Mouse (Mus musculus) CH12.LX (cell line): ENCODE results near the gene Dbh. TPM values are rescaled to one million over a fixed set of nuclear protein-coding genes. Genes with fewer than 3 reads are reported as not detected.

Source experiments
- DNase-seq: peaks from one replicate; pipeline ENCODE4 v3.0.0-alpha.2; 2013; ENCODE audit errors: extremely low read depth
- H3K27ac ChIP-seq: 2 replicates; pipeline ENCODE4 v1.5.1; 2012; ENCODE audit warnings: low read depth, mild to moderate bottlenecking, control low read depth, moderate library complexity; ENCODE audit not compliant: insufficient read depth
- H3K27me3 ChIP-seq: replicated peaks from 2 replicates; pipeline ENCODE3; 2012; ENCODE audit warnings: inconsistent platforms
- H3K36me3 ChIP-seq, 2 experiments: replicated peaks in 1 of 2; 2 replicates each; pipeline versions ENCODE3 to v1.6.1; 2012; ENCODE audit warnings: inconsistent platforms in 1 of 2, low read length in 1 of 2, mild to moderate bottlenecking in 1 of 2, mixed read lengths in 1 of 2, moderate library complexity in 1 of 2; ENCODE audit not compliant: control insufficient read depth in 1 of 2, insufficient read depth in 1 of 2
- H3K4me1 ChIP-seq, 2 experiments: 2 replicates each; pipeline ENCODE4 v1.6.1; 2012; ENCODE audit warnings: inconsistent platforms in 1 of 2, moderate library complexity in 1 of 2; ENCODE audit not compliant: insufficient read depth in 2 of 2, control insufficient read depth in 1 of 2
- H3K4me2 ChIP-seq: 2 replicates; pipeline ENCODE4 v1.6.1; 2012; ENCODE audit warnings: low read depth, mild to moderate bottlenecking, control low read depth; ENCODE audit not compliant: poor library complexity, insufficient read depth, severe bottlenecking
- H3K4me3 ChIP-seq, 3 experiments: fragments of 150-350 bp in 1 of 3; sonication (generic) in 1 of 3; replicated peaks in 1 of 3; 2 replicates each; pipeline versions ENCODE3 to v1.5.1; 2011 to 2012; ENCODE audit warnings: low read depth in 2 of 3, low read length in 2 of 3, mild to moderate bottlenecking in 2 of 3, moderate library complexity in 2 of 3, control low read depth in 1 of 3, improper control_type of control experiment in 1 of 3, inconsistent platforms in 1 of 3, mixed read lengths in 1 of 3; ENCODE audit not compliant: poor library complexity in 1 of 3
- H3K79me2 ChIP-seq: replicated peaks from 2 replicates; pipeline ENCODE4 v1.6.1; 2012; ENCODE audit warnings: mild to moderate bottlenecking, moderate library complexity; ENCODE audit not compliant: control insufficient read depth, poor library complexity, insufficient read depth, severe bottlenecking; ENCODE audit errors: extremely low read depth
- H3K9ac ChIP-seq: 2 replicates; pipeline ENCODE4 v1.6.1; 2012; ENCODE audit warnings: low read depth, mild to moderate bottlenecking, control low read depth, moderate library complexity; ENCODE audit not compliant: insufficient read depth
- H3K9me3 ChIP-seq: replicated peaks from 2 replicates; pipeline ENCODE3; 2012; ENCODE audit warnings: low read length, inconsistent platforms, mixed read lengths
- BHLHE40 ChIP-seq: IDR thresholded peaks from 2 replicates; pipeline ENCODE4 v1.6.1; 2011; ENCODE audit warnings: mild to moderate bottlenecking, low read depth, low read length, improper control_type of control experiment
- CHD2 ChIP-seq: IDR thresholded peaks from 2 replicates; pipeline ENCODE4 v1.6.1; 2011; ENCODE audit warnings: low read length, improper control_type of control experiment
- CTCF ChIP-seq, 2 experiments: IDR thresholded peaks in 1 of 2; conservative IDR thresholded peaks in 1 of 2; 2 replicates each; pipeline ENCODE4 v1.5.1; 2011 to 2012; ENCODE audit warnings: low read depth in 2 of 2, low read length in 2 of 2, improper control_type of control experiment in 1 of 2, inconsistent platforms in 1 of 2, mild to moderate bottlenecking in 1 of 2, moderate library complexity in 1 of 2
- EP300 ChIP-seq: IDR thresholded peaks from 2 replicates; pipeline ENCODE4 v1.6.1; 2011; ENCODE audit warnings: low read length, improper control_type of control experiment
- ETS1 ChIP-seq: conservative IDR thresholded peaks from 2 replicates; pipeline ENCODE4 v1.6.1; 2012; ENCODE audit warnings: low read depth, mild to moderate bottlenecking, inconsistent platforms, low read length, improper control_type of control experiment, moderate library complexity
- HCFC1 ChIP-seq: IDR thresholded peaks from 2 replicates; pipeline ENCODE4 v1.6.1; 2012; ENCODE audit warnings: low read depth, mild to moderate bottlenecking, inconsistent platforms, low read length, improper control_type of control experiment
- JUN ChIP-seq: IDR thresholded peaks from 2 replicates; pipeline ENCODE4 v1.6.1; 2011; ENCODE audit warnings: low read depth, mild to moderate bottlenecking, low read length, improper control_type of control experiment, moderate library complexity; ENCODE audit not compliant: insufficient read depth
- MAX ChIP-seq: IDR thresholded peaks from 2 replicates; pipeline ENCODE4 v1.6.1; 2011; ENCODE audit warnings: low read length, improper control_type of control experiment
- MYC ChIP-seq: IDR thresholded peaks from 2 replicates; pipeline ENCODE4 v1.6.1; 2011; ENCODE audit warnings: low read depth, mild to moderate bottlenecking, improper control_type of control experiment, low read length
- PAX5 ChIP-seq: IDR thresholded peaks from 2 replicates; pipeline ENCODE4 v1.6.1; 2012; ENCODE audit warnings: low read length, inconsistent platforms, mixed read lengths
- RAD21 ChIP-seq: IDR thresholded peaks from 2 replicates; pipeline ENCODE4 v1.6.1; 2011; ENCODE audit warnings: low read depth, mild to moderate bottlenecking, low read length, improper control_type of control experiment, moderate library complexity
- RCOR1 ChIP-seq: conservative IDR thresholded peaks from 2 replicates; pipeline ENCODE4 v1.6.1; 2012; ENCODE audit warnings: low read depth, mild to moderate bottlenecking, inconsistent platforms, low read length, improper control_type of control experiment
- SIN3A ChIP-seq: IDR thresholded peaks from 2 replicates; pipeline ENCODE4 v1.6.1; 2012; ENCODE audit warnings: low read length, improper control_type of control experiment, inconsistent platforms
- SMC3 ChIP-seq: IDR thresholded peaks from 2 replicates; pipeline ENCODE4 v1.6.1; 2011; ENCODE audit warnings: low read depth, low read length, improper control_type of control experiment
- TCF12 ChIP-seq: IDR thresholded peaks from 2 replicates; pipeline ENCODE4 v1.6.1; 2014; ENCODE audit warnings: low read depth, mild to moderate bottlenecking, inconsistent platforms, low read length, improper control_type of control experiment
- USF2 ChIP-seq: conservative IDR thresholded peaks from 2 replicates; pipeline ENCODE4 v1.6.1; 2011; ENCODE audit warnings: low read depth, low read length, improper control_type of control experiment
- ZC3H11A ChIP-seq: IDR thresholded peaks from 2 replicates; pipeline ENCODE4 v1.6.1; 2012; ENCODE audit warnings: low read depth, mild to moderate bottlenecking, inconsistent platforms, low read length, improper control_type of control experiment
- ZMIZ1 ChIP-seq: IDR thresholded peaks from 2 replicates; pipeline ENCODE4 v1.6.1; 2012; ENCODE audit warnings: low read depth, mild to moderate bottlenecking, inconsistent platforms, low read length, improper control_type of control experiment
- dilution Hi-C: fragments of 300-500 bp; cut with MboI; formaldehyde crosslinking; loops from 2 replicates; pipeline ENCODE4 v1.14.3; 2020; ENCODE audit warnings: low sequenced_read_pairs; ENCODE audit not compliant: extremely low pct_unique_long_range_greater_than_20kb, extremely low pct_ligation_motif_present
- in situ Hi-C: fragments of 300-500 bp; cut with MboI; formaldehyde crosslinking; loops from 3 replicates; pipeline ENCODE4 v1.14.3; 2019; ENCODE audit warnings: low sequenced_read_pairs, low pct_ligation_motif_present, low pct_unique_long_range_greater_than_20kb, mixed read lengths
- polyA plus RNA-seq: library from polyadenylated mRNA; unstranded; fragments of >175 nt; gene quantifications from 2 replicates; pipeline ENCODE4 v1.2.1, GENCODE M21; 2012; ENCODE audit warnings: low read depth; ENCODE audit not compliant: insufficient read length
- total RNA-seq, 2 experiments: library from RNA; depleted of rRNA; stranded (reverse); fragments of 300-350 nt in 1 of 2; fragments of >200 nt in 1 of 2; gene quantifications; 2 replicates each; pipeline ENCODE4 v1.2.3; 2012 to 2014

The Dbh gene
- total and polyA plus RNA-seq, 3 experiments: not detected

- Histone ChIP-seq H3K4me1 (0 out of 4 replicates have a peak, but pooled peaks cover 0 to 4% of the 10 kb centered on the region in 2 experiments), H3K27me3 (peaks cover 33% of the 10 kb centered on the region), H3K9ac (no peak overlapping the region), H3K4me3 (no peak overlapping the region), H3K27ac (no peak overlapping the region), H3K36me3 (no peaks in the 10 kb centered on the region), H3K79me2 (no peaks in the 10 kb centered on the region), H3K4me2 (no peak overlapping the region), H3K9me3 (no peaks in the 10 kb centered on the region)
- dilution Hi-C loops: no loop called here
- no peak for TF ChIP-seq RCOR1
- no peak for TF ChIP-seq JUN
- no peak for TF ChIP-seq ZC3H11A
- no peak for TF ChIP-seq SIN3A
- no peak for TF ChIP-seq PAX5
- no peak for TF ChIP-seq ETS1
- no peak for TF ChIP-seq CHD2
- TF ChIP-seq USF2: no peak
- TF ChIP-seq MYC: no peak
- TF ChIP-seq EP300: no peak
- no peak for TF ChIP-seq TCF12
- TF ChIP-seq BHLHE40: no peak
- no peak for TF ChIP-seq MAX
- TF ChIP-seq HCFC1: no peak
- no peak for DNase-seq
- in situ Hi-C loops: no loop called here
Observed at GRCm38 (mm10) chr2:27209816-27210215, 44.8 kb downstream of the Dbh start.

DNA sequence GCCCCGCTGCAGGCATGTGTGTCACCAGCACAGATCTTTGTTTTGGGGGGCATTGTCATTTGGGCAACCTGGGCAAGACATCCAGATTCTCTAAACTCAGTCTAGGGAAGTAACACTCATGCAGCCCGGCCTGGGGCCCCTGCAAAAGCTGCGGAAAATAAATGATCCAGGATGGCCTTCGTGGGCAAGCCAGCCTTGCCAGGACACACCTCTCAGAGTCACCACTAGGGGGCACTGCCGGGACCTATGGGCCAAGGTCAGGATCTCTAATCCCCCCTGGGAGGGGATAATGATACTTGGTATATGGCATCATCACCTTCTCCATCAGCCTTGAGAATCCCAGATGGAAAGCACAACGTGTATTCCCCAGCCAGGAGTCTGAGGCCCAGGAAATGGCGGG is 45.2 kb downstream of the Dbh start:
- H3K27ac ChIP-seq: no peak overlapping the region
- no peak overlapping the region for H3K4me3 ChIP-seq
- H3K79me2 ChIP-seq: no peaks in the 10 kb centered on the region
- dilution Hi-C loops: no loop called here
- H3K9ac ChIP-seq: no peak overlapping the region
- in situ Hi-C loops: no loop called here
- H3K4me2 ChIP-seq: no peak overlapping the region
- TF ChIP-seq RAD21: peak; percentile 41
- TF ChIP-seq CTCF (conservative IDR thresholded peaks at IDR 0.05 in 1 of 2, IDR thresholded peaks at IDR 0.05 in 1 of 2; ENCODE audit: low read depth in 2 of 2, low read length in 2 of 2): peak; percentile 70
- no peak for TF ChIP-seq PAX5
- no peak for TF ChIP-seq ZMIZ1
- TF ChIP-seq SMC3: peak; percentile 70
- TF ChIP-seq, all 38 proteins: peak for 3
- no peaks in the 10 kb centered on the region for H3K9me3 ChIP-seq
- peaks cover 36% of the 10 kb centered on the region for H3K27me3 ChIP-seq
- 0 out of 4 replicates have a peak, but pooled peaks cover 0 to 4% of the 10 kb centered on the region in 2 experiments for H3K4me1 ChIP-seq
- peak; percentile 52 for DNase-seq
- no peaks in the 10 kb centered on the region for H3K36me3 ChIP-seq
